Mouse (Mus musculus) cerebellum, adult 9-10 months (tissue): ENCODE measurements around the gene Hpf1.

Experiments used
- DNase-seq: peaks from one replicate; pipeline ENCODE4 v3.0.0; 2022

Hpf1 gene

DNA sequence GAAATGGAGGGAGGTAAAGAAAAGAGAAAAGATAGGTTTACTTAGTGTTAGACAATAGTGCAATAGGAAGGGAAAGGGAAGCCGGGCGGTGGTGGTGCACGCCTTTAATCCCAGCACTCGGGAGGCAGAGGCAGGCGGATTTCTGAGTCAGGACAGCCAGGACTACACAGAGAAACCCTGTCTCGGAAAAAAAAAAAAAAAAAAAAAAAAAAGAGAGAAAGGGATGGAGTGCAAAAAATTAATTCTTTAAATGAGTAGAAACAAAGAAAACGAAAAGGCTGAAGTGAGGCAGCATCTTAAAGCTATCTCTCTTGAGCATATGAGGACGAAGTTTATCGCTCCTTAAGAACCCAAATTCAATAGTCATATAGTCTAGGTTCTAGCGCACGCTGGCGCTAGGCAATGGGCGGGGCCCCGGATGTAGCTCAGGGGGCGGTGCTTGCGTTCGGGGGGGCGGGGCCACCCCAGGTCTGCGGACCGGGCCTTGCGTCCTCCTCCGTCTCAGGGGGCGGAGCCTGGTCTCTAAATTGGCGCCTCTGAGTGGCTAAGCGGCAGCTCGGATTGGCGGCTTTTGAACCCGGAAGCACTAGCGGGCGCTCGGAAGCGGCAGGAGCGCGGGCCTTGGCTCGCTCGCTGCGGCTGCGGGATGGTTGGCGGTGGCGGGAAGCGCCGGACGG, at the start of gene Hpf1:
TSS of gene Hpf1 (plus strand) at position 576 of the 677 bp plus-strand sequence.
- DNase-seq = peak; percentile 93

DNA sequence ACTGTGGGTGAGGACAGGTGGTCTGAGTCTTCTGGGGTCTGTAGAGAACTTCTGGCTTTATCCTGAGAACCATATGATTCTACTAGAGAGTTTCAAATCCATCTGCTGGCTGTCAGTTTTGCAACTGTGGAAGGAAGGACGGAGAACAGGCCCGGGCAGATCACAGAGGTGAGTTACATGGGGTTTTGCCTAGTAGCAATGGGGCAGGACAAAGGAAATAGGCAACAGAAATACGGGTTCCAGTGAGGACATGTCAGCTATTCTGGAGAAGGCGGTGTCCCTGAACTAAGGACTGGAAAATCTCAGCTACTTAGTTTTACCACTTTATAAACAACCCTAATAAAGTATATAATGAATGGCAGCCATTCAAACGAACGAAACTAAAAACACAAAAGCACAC, 47.8 kb upstream of the Hpf1 start:
- DNase-seq = no peak

DNA sequence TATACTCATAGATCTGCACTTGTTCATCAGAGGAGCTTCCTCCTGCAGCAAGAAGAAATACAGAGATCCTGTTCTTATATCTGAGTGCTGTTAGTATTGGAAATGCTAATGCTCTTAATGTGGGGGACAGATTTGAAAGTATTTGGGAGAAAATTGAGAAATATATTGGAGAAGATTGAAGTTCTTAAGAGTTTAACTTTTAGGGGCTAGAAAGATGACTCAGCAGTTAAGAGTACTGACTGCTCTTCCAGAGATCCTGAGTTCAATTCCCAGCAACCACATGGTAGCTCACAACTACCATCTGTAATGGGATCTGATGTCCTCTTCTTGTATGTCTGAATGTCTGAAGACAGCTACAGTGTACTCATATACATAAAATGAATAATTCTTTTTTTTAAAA, 32.7 kb upstream of the Hpf1 start:
- DNase-seq = no peak

DNA sequence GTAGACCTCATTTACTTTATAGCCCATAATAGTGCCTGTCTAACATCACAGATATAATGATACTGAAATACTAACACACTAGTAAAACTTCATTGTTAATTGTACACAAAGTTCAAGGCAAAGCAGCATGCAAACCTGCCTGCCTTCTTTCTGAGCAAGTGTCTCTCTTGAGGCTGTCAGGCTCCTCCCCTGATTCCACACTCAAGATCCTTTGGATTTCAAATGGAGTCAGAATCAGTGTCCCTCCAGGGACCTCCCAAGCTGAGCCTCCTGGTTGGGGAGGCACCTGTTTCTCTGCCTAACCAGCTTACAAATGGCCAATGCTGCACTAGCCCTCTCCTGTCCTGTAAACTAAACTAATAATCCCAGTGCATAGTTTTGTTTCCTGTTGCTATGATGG, 32.1 kb upstream of the Hpf1 start:
- DNase-seq = no peak

DNA sequence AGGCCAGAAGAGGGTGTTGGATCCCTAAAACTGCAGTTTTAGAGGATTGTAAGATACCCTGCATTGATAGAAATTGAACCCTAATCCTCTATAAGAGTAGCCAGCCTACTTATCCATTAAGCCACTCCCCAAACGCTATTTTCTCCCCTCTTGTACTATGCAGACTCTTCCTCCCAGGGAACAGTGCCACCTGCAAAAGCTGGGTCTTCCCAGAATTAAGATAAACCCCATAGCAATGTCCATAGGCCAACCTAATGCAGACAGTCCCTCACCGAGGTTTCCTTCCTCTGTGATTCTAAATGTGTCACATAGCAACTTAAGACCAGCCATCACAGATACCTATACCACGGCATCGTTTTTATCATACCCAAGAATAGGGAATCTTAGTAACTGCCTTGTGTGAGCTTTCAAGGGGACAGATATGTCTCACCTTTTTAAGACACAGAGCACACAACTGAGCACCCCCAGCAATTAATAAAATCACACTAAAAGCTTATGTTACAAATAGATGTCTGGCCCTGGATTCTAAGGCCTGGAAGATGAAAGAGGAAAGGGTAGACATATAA, 31.2 kb upstream of the Hpf1 start:
- no peak for DNase-seq

DNA sequence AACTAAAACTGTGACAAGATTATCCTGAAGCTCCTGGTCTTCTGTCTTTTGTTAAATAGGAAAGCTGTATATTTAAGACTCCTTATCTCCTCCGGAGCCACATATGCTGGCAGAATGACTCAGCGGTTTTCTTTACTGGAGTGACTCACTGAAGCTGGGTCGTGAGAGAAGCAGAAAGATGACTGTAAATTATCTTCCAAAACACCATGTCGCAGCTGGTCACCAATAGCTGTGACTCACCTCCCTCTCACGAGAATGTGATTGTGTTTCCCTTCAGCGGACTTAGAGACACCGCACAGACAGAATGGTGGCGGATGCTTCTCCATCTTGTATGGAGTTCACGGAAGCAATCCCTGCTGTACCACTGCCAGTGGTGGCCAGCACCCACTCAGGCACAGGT, 30.6 kb upstream of the Hpf1 start:
- DNase-seq = no peak

DNA sequence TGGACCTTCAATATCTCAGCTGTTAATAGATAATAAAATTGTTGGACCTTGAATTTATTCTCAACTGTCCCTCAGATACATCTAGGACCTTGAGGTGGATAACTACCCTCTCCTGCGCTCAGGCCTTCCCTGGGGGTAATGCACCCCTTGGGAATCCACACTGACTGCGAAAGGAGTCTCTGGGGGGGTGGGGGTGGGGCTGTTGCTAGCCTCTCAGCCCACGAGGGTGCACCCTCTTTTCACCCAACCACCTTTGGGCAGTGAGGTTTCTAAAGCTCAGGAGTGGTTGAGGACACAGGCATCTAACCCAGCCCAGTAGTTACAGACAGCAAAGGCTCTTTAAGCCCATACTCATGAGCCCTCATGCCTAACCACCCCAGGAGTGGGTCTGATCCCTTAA, 29.5 kb upstream of the Hpf1 start:
- no peak for DNase-seq

DNA sequence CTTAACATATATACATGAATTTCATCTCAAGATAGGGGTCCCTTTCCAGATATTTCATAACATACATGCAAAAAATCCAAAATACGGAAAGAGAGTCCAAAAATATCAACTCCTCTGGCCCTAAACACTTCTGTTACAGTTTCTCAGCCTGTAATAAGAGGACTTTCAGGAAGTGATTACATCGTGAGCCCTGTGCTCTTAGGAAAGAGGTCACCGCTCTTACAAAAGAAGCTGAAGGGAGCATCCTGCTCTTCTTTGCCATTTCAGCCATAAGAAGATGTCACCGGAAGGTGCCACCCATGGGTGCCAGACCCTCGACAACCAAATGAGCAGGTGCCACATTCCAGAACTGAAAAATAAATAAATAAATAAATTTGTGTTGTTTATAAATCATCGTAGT, 28.4 kb upstream of the Hpf1 start:
- DNase-seq = no peak

DNA sequence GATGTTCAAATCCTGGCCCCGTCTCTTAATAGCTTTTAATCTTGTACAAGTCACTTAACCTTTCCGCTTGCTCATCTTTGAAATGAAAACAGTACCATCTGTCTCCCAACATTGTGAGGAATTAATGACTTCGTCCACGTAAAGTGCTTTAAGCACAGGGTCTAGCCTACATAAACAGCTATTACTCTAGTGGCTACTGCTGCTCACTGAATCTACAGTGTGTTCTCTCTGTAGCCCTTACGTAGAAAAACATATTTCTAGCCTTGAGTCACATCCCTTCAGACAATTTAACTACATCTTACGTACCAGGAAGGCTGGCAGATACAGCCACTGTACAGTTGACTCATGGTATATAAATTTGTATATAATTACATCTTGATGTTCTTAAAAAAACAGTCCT, 25.3 kb upstream of the Hpf1 start:
- no peak for DNase-seq

DNA sequence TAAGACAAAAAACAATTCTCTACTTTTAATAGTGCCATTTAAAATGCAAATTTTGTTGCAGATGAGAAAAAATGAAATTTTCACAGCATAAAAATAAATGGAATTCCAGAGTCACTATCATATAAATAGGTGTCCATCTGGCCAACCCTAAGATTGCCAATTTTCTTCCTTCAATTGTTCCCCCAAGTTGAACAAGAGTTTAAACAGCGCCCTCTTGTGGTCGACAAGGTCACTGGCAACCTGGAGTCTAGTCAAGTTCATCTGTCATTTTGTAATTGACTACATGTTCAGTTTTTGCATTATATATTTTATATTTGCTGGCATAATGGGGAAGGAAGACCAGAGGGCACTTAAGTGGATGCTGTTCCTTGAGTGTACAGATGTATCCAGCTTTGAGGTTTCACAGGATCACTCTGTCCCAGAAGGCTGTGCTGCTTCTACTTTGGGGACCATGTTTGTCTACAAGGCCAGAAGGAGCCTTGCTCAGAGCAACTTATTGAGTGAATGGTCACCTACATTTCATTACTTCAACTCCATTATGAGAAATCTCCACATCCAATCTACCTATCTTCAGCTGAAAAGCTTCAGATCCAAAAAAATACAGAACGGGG, 24.6 kb upstream of the Hpf1 start:
- peak; percentile 92 for DNase-seq

DNA sequence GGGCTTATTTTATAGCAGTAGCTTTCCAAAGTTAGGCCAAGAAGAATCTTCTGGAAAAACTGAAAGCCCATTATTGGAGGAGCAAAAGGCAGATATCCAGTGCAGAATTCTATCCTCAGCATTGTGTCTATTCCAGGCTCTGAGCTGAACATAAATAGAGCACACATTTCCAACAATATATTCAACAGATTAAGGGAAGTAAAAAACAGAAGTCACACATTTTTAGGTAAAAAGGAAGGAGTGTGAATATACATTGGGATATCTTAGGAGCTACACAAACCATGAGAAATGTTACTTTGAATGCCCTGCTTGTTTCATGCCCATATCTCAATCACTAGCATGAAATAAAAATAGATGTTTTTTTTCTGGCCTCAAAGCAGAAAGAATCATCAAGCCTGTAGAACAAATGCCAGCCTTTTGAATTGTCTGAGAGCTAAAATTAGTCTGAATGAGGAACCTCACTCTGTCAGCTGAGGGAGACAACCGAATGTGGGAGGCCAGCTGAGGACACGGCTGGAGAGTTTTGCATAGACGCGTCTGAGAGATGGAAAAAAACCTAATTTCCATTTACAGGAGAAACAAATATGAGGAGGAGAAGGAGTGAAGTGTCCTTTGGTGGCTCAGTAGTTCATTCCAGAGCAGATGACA, 22.6 kb upstream of the Hpf1 start:
- DNase-seq = peak; percentile 44

DNA sequence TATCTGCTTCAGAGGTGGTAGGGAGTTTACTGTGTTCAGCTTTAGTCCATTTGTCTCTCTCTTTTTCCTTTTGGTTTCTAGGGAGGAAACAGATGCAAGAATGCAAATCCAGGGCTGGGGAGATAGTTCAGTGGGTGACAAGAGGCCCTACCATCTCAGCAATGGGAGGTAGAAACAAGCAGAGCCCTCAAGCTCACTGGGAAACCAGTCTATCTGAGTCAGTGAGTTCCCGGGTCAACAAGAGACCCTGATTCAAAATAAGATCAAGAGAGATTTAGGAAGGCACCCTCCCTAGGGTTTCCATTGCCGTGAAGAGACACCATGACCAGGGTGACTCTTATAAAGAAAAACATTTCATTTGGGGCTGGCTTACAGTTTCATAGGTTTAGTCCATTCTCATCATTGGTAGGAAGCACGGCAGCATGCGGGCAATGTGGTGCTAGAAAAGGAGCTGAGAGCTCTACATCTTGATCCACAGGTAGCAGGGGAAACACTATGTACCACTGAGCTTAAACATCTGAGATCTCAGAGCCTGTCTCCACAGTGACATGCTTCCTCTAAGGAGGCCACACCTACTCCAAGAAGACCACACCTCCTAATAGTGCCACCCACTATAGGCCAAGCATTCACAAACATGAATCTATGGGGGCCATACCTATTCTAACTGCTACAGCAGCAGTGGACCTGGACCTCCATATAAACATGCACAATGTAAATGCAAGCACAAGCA, 21.8 kb upstream of the Hpf1 start:
- DNase-seq = no peak

DNA sequence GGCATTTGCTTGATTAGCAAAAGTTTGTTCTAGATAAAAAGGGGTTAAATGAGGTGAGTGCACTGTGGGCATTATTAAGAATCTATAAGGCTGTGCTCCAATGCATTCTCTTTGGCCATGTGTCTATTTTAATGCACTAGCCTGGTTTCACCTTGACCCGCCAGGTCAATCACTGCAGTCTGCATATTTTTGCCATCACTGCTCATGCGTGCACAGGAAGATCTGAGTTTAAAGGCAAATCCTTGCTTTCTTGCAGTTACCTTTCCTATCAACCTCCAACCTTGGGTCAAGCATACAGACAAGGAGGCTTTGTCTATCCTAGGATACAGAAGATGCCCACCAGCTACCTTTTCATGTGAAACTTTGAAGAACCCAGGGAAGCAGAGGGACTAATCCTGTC, 20.5 kb upstream of the Hpf1 start:
- DNase-seq = no peak

DNA sequence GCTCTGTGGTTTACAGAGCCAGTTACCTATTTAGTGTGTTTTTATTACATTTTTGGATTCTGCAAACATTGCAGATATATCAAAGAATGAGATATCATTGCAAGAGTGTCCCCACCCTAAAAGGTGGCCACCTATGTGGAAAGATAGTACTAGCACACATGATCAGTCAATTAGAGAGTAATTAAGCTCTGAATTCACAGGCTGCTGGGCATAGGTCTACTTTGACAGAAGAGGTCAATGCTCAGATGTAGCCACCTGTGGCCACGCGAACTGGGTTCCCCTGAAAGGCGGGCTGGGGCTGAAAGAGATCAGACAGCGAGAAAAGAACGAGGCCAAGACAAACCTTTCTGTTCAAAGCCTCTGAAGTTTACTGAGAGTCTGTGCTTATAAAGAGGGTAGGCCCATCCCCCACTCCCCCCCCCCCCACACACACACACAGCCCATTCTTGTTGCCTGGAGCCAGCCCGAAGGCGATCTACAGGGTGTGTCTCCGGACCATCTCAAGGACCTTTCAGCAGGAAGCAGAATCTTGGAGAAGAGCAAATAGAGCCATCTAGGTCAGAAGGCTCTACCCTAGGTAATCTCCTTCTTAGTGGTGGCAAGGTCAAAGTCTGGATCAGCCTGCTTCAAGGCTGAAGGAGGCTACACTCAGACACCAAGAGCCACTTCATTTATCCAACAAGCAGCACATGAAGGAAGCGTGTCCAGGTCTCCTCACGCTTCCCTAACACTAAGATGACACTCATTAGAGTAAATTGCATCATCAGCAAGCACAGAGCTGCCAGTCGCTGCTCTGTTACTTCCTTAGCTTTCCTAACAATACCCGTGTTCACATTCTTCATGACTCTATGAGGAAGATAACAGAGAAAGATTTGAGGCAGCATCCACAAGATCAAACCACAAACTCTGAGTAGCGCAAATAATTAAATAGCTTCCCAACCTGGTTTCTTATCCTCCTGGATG, 19.7 kb upstream of the Hpf1 start:
- no peak for DNase-seq

DNA sequence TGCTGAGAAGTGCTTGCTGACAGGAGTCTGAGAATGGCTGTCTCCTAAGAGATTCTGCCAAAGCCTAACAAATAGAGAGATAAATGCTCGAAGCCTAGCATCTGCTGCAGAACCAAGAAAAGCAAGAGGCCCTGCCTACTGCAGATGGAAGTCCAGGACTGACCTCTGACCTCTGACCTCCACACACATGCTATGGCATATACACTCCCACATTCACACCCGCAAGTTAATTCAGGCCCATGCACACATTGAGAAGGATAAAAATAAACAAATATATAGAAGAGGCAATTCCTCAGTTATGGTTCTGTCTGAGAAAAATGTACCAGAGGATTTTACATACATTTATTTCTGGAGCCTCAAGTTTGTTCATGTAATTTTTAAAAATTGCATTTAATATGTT, 11.6 kb upstream of the Hpf1 start:
- DNase-seq = no peak

DNA sequence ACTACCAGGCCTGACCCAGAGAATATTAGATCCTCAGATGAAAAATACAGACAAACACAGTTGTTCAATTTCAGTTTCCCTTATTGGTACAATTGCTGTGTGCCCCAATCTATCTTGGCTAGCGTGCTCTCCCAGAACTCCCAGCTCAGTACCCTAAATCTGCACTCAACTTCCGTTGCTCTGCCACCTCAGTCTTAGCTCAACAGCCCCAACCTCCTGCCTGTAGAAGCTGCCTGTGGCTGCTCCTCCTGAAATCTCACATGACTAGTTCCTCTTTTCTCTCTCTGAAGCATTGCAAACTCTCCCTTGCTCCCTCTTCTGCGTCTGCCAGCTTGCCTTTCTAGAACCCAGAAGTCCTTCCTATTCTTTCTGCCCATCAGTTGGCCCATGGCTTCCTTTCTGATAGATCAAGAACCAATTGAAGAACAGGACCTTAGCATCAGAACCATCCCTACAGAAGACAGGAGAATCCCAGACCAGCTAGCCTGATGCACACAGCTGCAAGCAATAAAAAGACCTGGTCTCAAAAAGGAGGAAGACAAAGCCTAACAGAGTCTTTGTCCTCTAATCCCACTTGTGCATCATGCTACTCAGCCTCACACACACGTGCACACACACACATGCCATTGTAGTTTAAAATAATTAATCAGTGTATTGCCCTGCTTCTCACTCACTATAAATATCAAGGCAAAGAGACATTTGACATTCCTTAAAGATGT, 6.6 kb upstream of the Hpf1 start:
- DNase-seq = no peak

DNA sequence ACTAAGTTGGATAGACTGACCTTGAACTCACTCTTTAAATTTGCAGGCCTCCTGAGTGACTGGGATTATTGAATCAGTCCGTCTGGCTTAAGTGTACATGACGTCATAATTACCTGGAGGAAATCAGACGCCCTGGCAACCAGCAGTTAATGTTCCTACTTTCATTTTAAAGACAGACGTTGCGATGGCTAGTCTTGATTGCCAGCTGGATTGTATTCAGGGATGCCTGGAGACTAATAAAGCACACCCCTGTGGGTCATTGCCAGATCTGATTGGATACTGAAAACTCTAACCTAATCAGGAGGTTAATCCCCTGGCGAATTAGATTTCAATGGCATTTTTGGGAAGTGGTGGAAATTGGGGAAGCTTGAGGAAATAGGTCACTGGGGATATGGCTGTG, 3.5 kb upstream of the Hpf1 start:
- DNase-seq = no peak

DNA sequence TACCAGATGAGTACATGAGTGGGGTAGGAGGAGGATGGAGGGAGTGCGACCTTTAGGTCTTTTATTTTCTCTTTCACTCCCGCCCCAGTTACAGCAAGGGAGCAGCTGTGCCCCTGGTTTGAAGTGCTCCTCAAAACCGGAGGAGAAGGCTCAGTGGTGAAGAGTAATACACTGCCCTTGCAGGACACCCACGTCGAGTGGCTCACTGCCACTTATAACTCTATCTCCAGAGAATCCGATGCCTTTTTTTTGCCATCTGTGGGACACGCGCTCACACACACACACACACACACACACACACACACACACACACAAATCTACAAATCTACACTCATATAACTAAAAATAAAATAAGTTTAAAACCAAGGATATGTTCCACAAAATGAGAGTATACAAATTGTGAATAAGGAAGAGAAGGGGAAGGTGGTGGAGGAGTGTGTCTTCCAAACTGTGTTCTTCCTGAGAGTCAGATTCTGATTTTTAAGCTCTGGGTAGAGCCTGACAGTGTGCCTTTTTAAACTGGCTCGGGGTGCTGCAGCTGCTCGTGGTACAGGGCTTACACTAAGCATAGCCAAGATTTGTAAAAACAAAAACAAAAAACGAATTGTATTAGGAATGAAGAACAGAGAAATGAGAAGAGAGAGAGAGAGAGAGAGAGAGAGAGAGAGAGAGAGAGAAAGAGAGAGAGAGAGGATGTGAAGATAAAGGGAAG, 931 bp upstream of the Hpf1 start:
- no peak for DNase-seq

DNA sequence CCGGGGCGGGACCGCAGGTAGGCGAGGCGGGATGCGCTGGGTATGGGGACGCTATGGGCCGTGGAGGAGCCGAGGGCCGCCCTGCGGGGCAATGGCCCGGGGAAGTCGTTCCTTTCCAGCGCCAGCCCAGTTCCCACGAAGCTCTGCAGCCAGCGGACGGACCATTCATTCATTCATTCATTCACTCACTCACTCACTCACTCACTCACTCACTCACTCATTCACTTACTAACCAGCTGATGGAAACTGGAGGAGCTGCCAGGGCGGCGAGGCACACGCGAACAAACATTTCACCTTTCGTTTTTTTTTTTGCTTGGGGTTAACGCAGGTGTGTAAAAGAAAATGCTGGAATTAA, 279 bp downstream of the Hpf1 start:
- no peak for DNase-seq

DNA sequence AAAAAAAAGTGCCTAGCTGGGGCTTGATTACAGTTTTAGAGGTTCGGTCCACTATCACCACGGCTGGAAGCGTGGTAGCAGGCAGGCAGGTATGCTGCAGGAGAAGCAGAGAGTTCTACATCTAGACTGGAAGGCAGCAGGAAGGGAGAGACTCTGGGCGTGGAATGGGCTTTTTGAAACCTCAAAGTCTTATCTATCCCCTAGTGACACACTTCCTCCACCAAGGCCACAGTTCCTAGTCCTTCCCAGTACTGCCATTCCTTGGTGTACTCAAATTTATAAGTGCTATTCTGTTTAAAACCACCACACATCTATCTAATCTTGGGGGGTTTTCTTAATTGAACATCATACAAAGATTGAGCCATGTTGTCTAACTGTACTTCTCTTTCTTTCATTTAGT, 1.5 kb downstream of the Hpf1 start:
- DNase-seq = no peak

DNA sequence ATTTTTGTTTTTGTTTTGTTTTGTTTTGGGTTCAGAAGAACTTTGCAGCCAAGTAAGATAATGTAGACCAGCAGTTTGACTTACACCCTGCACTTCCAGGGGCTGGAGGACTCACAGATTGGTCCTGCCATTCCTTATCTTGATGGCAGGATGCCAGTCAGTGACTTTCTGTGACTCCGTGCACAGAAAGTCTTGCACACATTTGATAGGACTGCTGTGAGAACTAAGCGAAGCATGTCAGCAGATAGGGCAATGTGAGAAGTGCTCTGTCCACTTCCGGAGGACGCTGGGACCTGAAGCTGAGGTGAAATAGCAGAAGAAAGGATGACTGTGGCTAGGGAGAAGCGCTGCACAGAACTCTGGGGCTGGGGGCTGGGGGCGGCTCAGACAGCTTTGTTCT, 5.7 kb downstream of the Hpf1 start:
- no peak for DNase-seq
